Comparison of ENCODE assay signal across 21 mouse cellular contexts in genomic region chr12:90302671-90303070, GRCm38 (mm10).
A peak's percentile ranks its signal among the peaks of the same experiment; 100 is the strongest.
DNase-seq lines count a peak whose midpoint lies in the region; ATAC-seq and TF ChIP-seq lines count a peak whose summit lies in the region.
"Had no signal": no experiment of that assay in that cellular context is flagged by ENCODE, and none has a peak within 500 bp of the region (broad histone marks: within the 10 kb centered on the region; RNA-seq: fewer than 3 reads in every experiment).

No protein-coding gene starts in this region.

- peak; percentile 51 for DNase-seq in hindbrain, postnatal 0 days (ENCODE audit: low spot score)
- peak; percentile 51 for DNase-seq in midbrain, postnatal 0 days (ENCODE audit: low spot score)
- no peak for DNase-seq in midbrain, embryonic 14.5 days
- DNase-seq in cerebellum, adult 8-10 months: peak; percentile 53
- peak; percentile 48 to 76 for DNase-seq in cerebellum, postnatal 25 days
- DNase-seq in liver, embryonic 11.5 days (ENCODE audit: low spot score): no peak
- DNase-seq in thymus, postnatal 14 days: no peak
- DNase-seq: adrenal gland, postnatal 10 days; embryo, embryonic 11 days; gastrocnemius, adult 2 months; heart, adult 11 months; lung, adult 18-20 months; lung, postnatal 36 days; right cerebral cortex, postnatal 14 days; thymus, adult 18-20 months had no signal

- ATAC-seq in hindbrain, postnatal 0 days: no peak
- no peak for ATAC-seq in hindbrain, embryonic 12.5 days (ENCODE audit: low FRiP score)
- no peak for ATAC-seq in midbrain, postnatal 0 days (ENCODE audit: low FRiP score)
- no peak for ATAC-seq in midbrain, embryonic 14.5 days (ENCODE audit: low FRiP score, low TSS enrichment)
- no peak for ATAC-seq in liver, embryonic 11.5 days (replicated peaks; ENCODE audit: low FRiP score)
- ATAC-seq: hindbrain, embryonic 16.5 days; intestine, postnatal 0 days had no signal

- H3K36me3 ChIP-seq in hindbrain, postnatal 0 days (ENCODE audit: insufficient read depth, low read length): no peaks in the 10 kb centered on the region
- no peaks in the 10 kb centered on the region for H3K36me3 ChIP-seq in hindbrain, embryonic 12.5 days
- no peaks in the 10 kb centered on the region for H3K36me3 ChIP-seq in midbrain, postnatal 0 days (ENCODE audit: insufficient read depth, low read length)
- H3K36me3 ChIP-seq in midbrain, embryonic 14.5 days (ENCODE audit: control insufficient read depth, insufficient read depth, low read length): no peaks in the 10 kb centered on the region
- no peaks in the 10 kb centered on the region for H3K36me3 ChIP-seq in liver, embryonic 11.5 days (ENCODE audit: control insufficient read depth, insufficient read depth, low read length)
- H3K36me3 ChIP-seq: forebrain, embryonic 10.5 days; heart, embryonic 13.5 days; stomach, embryonic 15.5 days had no signal

- H3K4me1 ChIP-seq in hindbrain, postnatal 0 days (ENCODE audit: insufficient read depth, low read length): no peaks in the 10 kb centered on the region
- H3K4me1 ChIP-seq in hindbrain, embryonic 12.5 days: no peaks in the 10 kb centered on the region
- no peaks in the 10 kb centered on the region for H3K4me1 ChIP-seq in midbrain, postnatal 0 days (ENCODE audit: insufficient read depth, low read length)
- H3K4me1 ChIP-seq in midbrain, embryonic 14.5 days (ENCODE audit: control insufficient read depth, insufficient read depth, low read length): no peaks in the 10 kb centered on the region
- H3K4me1 ChIP-seq in liver, embryonic 11.5 days (replicated peaks; ENCODE audit: control insufficient read depth, insufficient read depth, low read length): no peaks in the 10 kb centered on the region
- H3K4me1 ChIP-seq: forebrain, embryonic 10.5 days; stomach, embryonic 15.5 days had no signal

- H3K9ac ChIP-seq in hindbrain, postnatal 0 days (replicated peaks; ENCODE audit: low read length): no peak overlapping the region
- no peak overlapping the region for H3K9ac ChIP-seq in hindbrain, embryonic 12.5 days
- no peak overlapping the region for H3K9ac ChIP-seq in midbrain, postnatal 0 days (replicated peaks; ENCODE audit: low read length, poor library complexity, severe bottlenecking)
- H3K9ac ChIP-seq in midbrain, embryonic 14.5 days (replicated peaks; ENCODE audit: low read length): no peak overlapping the region
- H3K9ac ChIP-seq in liver, embryonic 11.5 days (ENCODE audit: low read depth, low read length): no peak overlapping the region
- H3K9ac ChIP-seq: heart, embryonic 13.5 days; stomach, embryonic 15.5 days had no signal

- WGBS in hindbrain, postnatal 0 days: 66% methylated on average over 1 of the region's 1 CpGs
- WGBS in hindbrain, embryonic 12.5 days: 71% methylated on average over 1 of the region's 1 CpGs
- 82% methylated on average over 1 of the region's 1 CpGs for WGBS in midbrain, postnatal 0 days
- WGBS in midbrain, embryonic 14.5 days: 78% methylated on average over 1 of the region's 1 CpGs
- 69% methylated on average over 1 of the region's 1 CpGs for WGBS in liver, embryonic 11.5 days

- no peak for TF ChIP-seq CTCF in hindbrain, postnatal 0 days (IDR thresholded peaks at IDR 0.05; ENCODE audit: low read depth)
- TF ChIP-seq CTCF in midbrain, postnatal 0 days (IDR thresholded peaks at IDR 0.05): no peak

- no peak overlapping the region for H3K27ac ChIP-seq in hindbrain, postnatal 0 days
- no peak overlapping the region for H3K27ac ChIP-seq in hindbrain, embryonic 12.5 days
- H3K27ac ChIP-seq in midbrain, postnatal 0 days (ENCODE audit: low read depth, low read length): no peak overlapping the region
- H3K27ac ChIP-seq in midbrain, embryonic 14.5 days (replicated peaks; ENCODE audit: low read depth, low read length): no peak overlapping the region
- no peak overlapping the region for H3K27ac ChIP-seq in liver, embryonic 11.5 days (ENCODE audit: low read depth, low read length)
- H3K27ac ChIP-seq: forebrain, embryonic 10.5 days; gastrocnemius, adult 2 months; heart, embryonic 13.5 days; stomach, embryonic 15.5 days had no signal

- no peaks in the 10 kb centered on the region for H3K27me3 ChIP-seq in hindbrain, postnatal 0 days (ENCODE audit: insufficient read depth, low read length)
- H3K27me3 ChIP-seq in hindbrain, embryonic 12.5 days: no peaks in the 10 kb centered on the region
- H3K27me3 ChIP-seq in midbrain, postnatal 0 days (ENCODE audit: insufficient read depth, low read length): no peaks in the 10 kb centered on the region
- no peaks in the 10 kb centered on the region for H3K27me3 ChIP-seq in midbrain, embryonic 14.5 days (ENCODE audit: control insufficient read depth, insufficient read depth, low read length)
- H3K27me3 ChIP-seq in liver, embryonic 11.5 days (replicated peaks; ENCODE audit: control insufficient read depth, insufficient read depth, low read length): no peaks in the 10 kb centered on the region
- H3K27me3 ChIP-seq: heart, embryonic 13.5 days; stomach, embryonic 15.5 days had no signal

- H3K4me2 ChIP-seq in hindbrain, postnatal 0 days (ENCODE audit: low read depth, low read length): no peak overlapping the region
- H3K4me2 ChIP-seq in hindbrain, embryonic 12.5 days (replicated peaks): no peak overlapping the region
- H3K4me2 ChIP-seq in midbrain, postnatal 0 days (ENCODE audit: low read depth, low read length, poor library complexity, severe bottlenecking): no peak overlapping the region
- no peak overlapping the region for H3K4me2 ChIP-seq in midbrain, embryonic 14.5 days (ENCODE audit: low read length)
- H3K4me2 ChIP-seq in liver, embryonic 11.5 days: no peak overlapping the region
- H3K4me2 ChIP-seq: heart, embryonic 13.5 days; stomach, embryonic 15.5 days had no signal

- H3K9me3 ChIP-seq in hindbrain, postnatal 0 days (ENCODE audit: low read length): no peaks in the 10 kb centered on the region
- H3K9me3 ChIP-seq in hindbrain, embryonic 12.5 days (replicated peaks): no peaks in the 10 kb centered on the region
- no peaks in the 10 kb centered on the region for H3K9me3 ChIP-seq in midbrain, postnatal 0 days (ENCODE audit: low read length)
- no peaks in the 10 kb centered on the region for H3K9me3 ChIP-seq in midbrain, embryonic 14.5 days (ENCODE audit: control insufficient read depth, low read length)
- no peaks in the 10 kb centered on the region for H3K9me3 ChIP-seq in liver, embryonic 11.5 days (ENCODE audit: control insufficient read depth, low read length)
- H3K9me3 ChIP-seq: forebrain, embryonic 10.5 days; heart, embryonic 13.5 days; stomach, embryonic 15.5 days had no signal

- no peak overlapping the region for H3K4me3 ChIP-seq in hindbrain, postnatal 0 days (ENCODE audit: low read length)
- H3K4me3 ChIP-seq in hindbrain, embryonic 12.5 days: no peak overlapping the region
- no peak overlapping the region for H3K4me3 ChIP-seq in midbrain, postnatal 0 days (ENCODE audit: low read depth, low read length)
- no peak overlapping the region for H3K4me3 ChIP-seq in midbrain, embryonic 14.5 days (replicated peaks; ENCODE audit: low read depth, low read length)
- no peak overlapping the region for H3K4me3 ChIP-seq in liver, embryonic 11.5 days (ENCODE audit: low read depth, low read length)
- H3K4me3 ChIP-seq: forebrain, embryonic 10.5 days; gastrocnemius, adult 2 months; heart, embryonic 13.5 days; stomach, embryonic 15.5 days had no signal

Comparison
In these comparisons a context has a peak if more than half of its experiments do, and no peak if none do; other contexts are left out.
1. DNase-seq: peak in hindbrain, postnatal 0 days (single experiment), midbrain, postnatal 0 days (single experiment), cerebellum, adult 8-10 months (single experiment) and cerebellum, postnatal 25 days (2 of 2); none in midbrain, embryonic 14.5 days (single experiment), liver, embryonic 11.5 days (single experiment) and thymus, postnatal 14 days (single experiment).